12 mouse cellular contexts compared by ENCODE assay signal in the genomic region with DNA sequence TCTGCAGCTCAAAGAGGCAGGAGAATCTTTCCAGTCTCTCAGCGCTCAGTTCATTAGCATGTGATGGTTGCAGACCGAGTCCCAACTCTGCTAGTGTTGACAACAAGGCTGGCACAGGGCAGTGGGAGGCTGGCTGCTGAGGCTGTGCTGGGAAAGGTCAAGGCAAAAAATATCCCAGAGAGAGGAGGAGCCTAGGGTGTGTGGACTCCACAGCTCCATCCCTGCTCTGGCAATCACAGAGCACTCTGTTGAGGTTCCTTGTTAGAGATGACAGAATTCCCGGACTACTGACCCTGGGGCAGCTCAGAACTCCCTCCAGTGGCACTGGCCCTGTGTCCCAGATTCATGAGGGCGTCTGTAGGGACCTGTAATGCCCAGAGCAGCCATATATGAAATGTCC. TPM values are rescaled to one million over a fixed set of nuclear protein-coding genes. Genes with fewer than 3 reads are reported as not detected.
DNase-seq lines count a peak whose midpoint lies in the region; ATAC-seq and TF ChIP-seq lines count a peak whose summit lies in the region.
"Had no signal": no experiment of that assay in that cellular context is flagged by ENCODE, and none has a peak within 500 bp of the region (broad histone marks: within the 10 kb centered on the region; RNA-seq: fewer than 3 reads in every experiment).

No protein-coding gene starts in this region.

- no peak for TF ChIP-seq CTCF in cerebellum, adult 2 months (IDR thresholded peaks at IDR 0.05; ENCODE audit: borderline replicate concordance, insufficient read depth, low read depth, low read length)

- H3K27me3 ChIP-seq in cerebellum, adult 2 months (ENCODE audit: control insufficient read depth, insufficient read depth, low read length) = no peaks in the 10 kb centered on the region
- no peaks in the 10 kb centered on the region for H3K27me3 ChIP-seq in hindbrain, embryonic 13.5 days
- no peaks in the 10 kb centered on the region for H3K27me3 ChIP-seq in hindbrain, embryonic 14.5 days (ENCODE audit: control insufficient read depth, insufficient read depth, low read length)
- no peaks in the 10 kb centered on the region for H3K27me3 ChIP-seq in heart, embryonic 13.5 days (replicated peaks)
- H3K27me3 ChIP-seq: liver, embryonic 15.5 days; Patski had no signal

- no peak overlapping the region for H3K4me3 ChIP-seq in cerebellum, adult 2 months (replicated peaks; ENCODE audit: insufficient read depth, low read depth, low read length)
- H3K4me3 ChIP-seq in hindbrain, embryonic 13.5 days = no peak overlapping the region
- H3K4me3 ChIP-seq in hindbrain, embryonic 14.5 days (replicated peaks; ENCODE audit: low read length) = no peak overlapping the region
- H3K4me3 ChIP-seq in heart, embryonic 13.5 days = no peak overlapping the region
- H3K4me3 ChIP-seq: liver, embryonic 15.5 days had no signal

- H3K4me1 ChIP-seq in cerebellum, adult 2 months (ENCODE audit: control insufficient read depth, insufficient read depth, low read length) = peaks cover 37% of the 10 kb centered on the region
- H3K4me1 ChIP-seq in hindbrain, embryonic 13.5 days (replicated peaks) = peaks cover 13% of the 10 kb centered on the region
- no peaks in the 10 kb centered on the region for H3K4me1 ChIP-seq in hindbrain, embryonic 14.5 days (replicated peaks; ENCODE audit: control insufficient read depth, insufficient read depth, low read length)
- H3K4me1 ChIP-seq in heart, embryonic 13.5 days = 0 out of 2 replicates have a peak, but pooled peaks cover 12% of the 10 kb centered on the region
- H3K4me1 ChIP-seq: liver, embryonic 15.5 days had no signal

- peaks cover 98% of the 10 kb centered on the region for H3K36me3 ChIP-seq in hindbrain, embryonic 13.5 days
- peaks cover 100% of the 10 kb centered on the region for H3K36me3 ChIP-seq in hindbrain, embryonic 14.5 days (replicated peaks; ENCODE audit: control insufficient read depth, insufficient read depth)
- peaks cover 99% of the 10 kb centered on the region for H3K36me3 ChIP-seq in heart, embryonic 13.5 days

- H3K27ac ChIP-seq in cerebellum, adult 2 months (ENCODE audit: insufficient read depth, low read length) = peak overlapping the region; percentile 73
- peak overlapping the region; percentile 40; the same call in 1 of the 2 replicates for H3K27ac ChIP-seq in hindbrain, embryonic 13.5 days
- no peak overlapping the region for H3K27ac ChIP-seq in hindbrain, embryonic 14.5 days
- peak overlapping the region; percentile 21; the same call in 1 of the 2 replicates for H3K27ac ChIP-seq in heart, embryonic 13.5 days (replicated peaks)
- H3K27ac ChIP-seq: liver, embryonic 15.5 days had no signal

- 0 out of 2 replicates have a peak, but pooled peaks have one; percentile 15 for TF ChIP-seq POLR2A in cerebellum, adult 2 months (IDR thresholded peaks at IDR 0.05; ENCODE audit: borderline replicate concordance, insufficient read depth, low read length)

- no peak for ATAC-seq in hindbrain, embryonic 13.5 days (ENCODE audit: low FRiP score)
- no peak for ATAC-seq in hindbrain, embryonic 14.5 days (ENCODE audit: low FRiP score)
- no peak for ATAC-seq in heart, embryonic 13.5 days (ENCODE audit: extremely low read depth, insufficient number of reproducible peaks, low FRiP score, low TSS enrichment)
- ATAC-seq: Patski had no signal

- WGBS in cerebellum, adult 2 months = 12% methylated on average over 4 of the region's 4 CpGs
- 62% methylated on average over 4 of the region's 4 CpGs for WGBS in hindbrain, embryonic 13.5 days
- 61% methylated on average over 4 of the region's 4 CpGs for WGBS in hindbrain, embryonic 14.5 days
- 47% methylated on average over 4 of the region's 4 CpGs for WGBS in heart, embryonic 13.5 days

- H3K4me2 ChIP-seq in hindbrain, embryonic 13.5 days = no peak overlapping the region
- H3K4me2 ChIP-seq in hindbrain, embryonic 14.5 days (replicated peaks) = no peak overlapping the region
- no peak overlapping the region for H3K4me2 ChIP-seq in heart, embryonic 13.5 days
- H3K4me2 ChIP-seq: liver, embryonic 15.5 days had no signal

- DNase-seq in cerebellum, adult 2 months = peak; percentile 68 to 81
- DNase-seq in cerebellum, postnatal 14 days = no peak
- DNase-seq in hindbrain, embryonic 14.5 days (ENCODE audit: low spot score) = no peak
- DNase-seq in skeletal muscle tissue, adult 2 months (ENCODE audit: low read depth, low spot score) = peak; percentile 84
- DNase-seq in urinary bladder, postnatal 25 days (ENCODE audit: low spot score) = no peak
- no peak for DNase-seq in retina, postnatal 1 day
- DNase-seq: kidney, postnatal 14 days had no signal

- H3K9ac ChIP-seq in hindbrain, embryonic 13.5 days = no peak overlapping the region
- no peak overlapping the region for H3K9ac ChIP-seq in hindbrain, embryonic 14.5 days
- no peak overlapping the region for H3K9ac ChIP-seq in heart, embryonic 13.5 days
- H3K9ac ChIP-seq: liver, embryonic 15.5 days had no signal

- no peaks in the 10 kb centered on the region for H3K9me3 ChIP-seq in hindbrain, embryonic 13.5 days
- no peaks in the 10 kb centered on the region for H3K9me3 ChIP-seq in hindbrain, embryonic 14.5 days (ENCODE audit: control insufficient read depth, low read length)
- H3K9me3 ChIP-seq in heart, embryonic 13.5 days = no peaks in the 10 kb centered on the region
- H3K9me3 ChIP-seq: liver, embryonic 15.5 days; megakaryocyte, embryonic 14.5 days had no signal

RNA-seq across cellular contexts. Expression of a gene that starts 23.0 kb away (rescaled TPM):
- 478 and 518 TPM in 2 replicates for polyA plus RNA-seq in cerebellum, adult 2 months (2012; rRNA removed)
- polyA plus RNA-seq in hindbrain, embryonic 13.5 days (2015; fragmentation: Nextera tagmentation; extraction: Ambion mirVana) = 273 TPM in 2 replicates
- 272 and 276 TPM in 2 replicates for polyA plus RNA-seq in hindbrain, embryonic 14.5 days (2014; fragmentation: Nextera tagmentation; extraction: Ambion mirVana)
- polyA plus RNA-seq in heart, embryonic 13.5 days (2015; fragmentation: Nextera tagmentation; extraction: Ambion mirVana) = 45.4 and 50.1 TPM in 2 replicates

RNA-seq across cellular contexts. Expression of a gene that starts 59.0 kb away (rescaled TPM):
- not detected in 2 replicates for polyA plus RNA-seq in cerebellum, adult 2 months (2012; rRNA removed)
- polyA plus RNA-seq in hindbrain, embryonic 13.5 days (2015; fragmentation: Nextera tagmentation; extraction: Ambion mirVana) = not detected in 2 replicates
- polyA plus RNA-seq in hindbrain, embryonic 14.5 days (2014; fragmentation: Nextera tagmentation; extraction: Ambion mirVana) = not detected in 2 replicates
- polyA plus RNA-seq in heart, embryonic 13.5 days (2015; fragmentation: Nextera tagmentation; extraction: Ambion mirVana) = not detected in 2 replicates
- polyA plus RNA-seq: liver, embryonic 15.5 days; Patski had no signal

Comparison
In these comparisons a context has a peak if more than half of its experiments do, and no peak if none do; other contexts are left out.
1. DNase-seq: peak in cerebellum, adult 2 months (2 of 2) and skeletal muscle tissue, adult 2 months (single experiment); none in cerebellum, postnatal 14 days (0 of 2), hindbrain, embryonic 14.5 days (single experiment), urinary bladder, postnatal 25 days (single experiment) and retina, postnatal 1 day (single experiment).